8 mouse cellular contexts compared by ENCODE assay signal in the genomic region with DNA sequence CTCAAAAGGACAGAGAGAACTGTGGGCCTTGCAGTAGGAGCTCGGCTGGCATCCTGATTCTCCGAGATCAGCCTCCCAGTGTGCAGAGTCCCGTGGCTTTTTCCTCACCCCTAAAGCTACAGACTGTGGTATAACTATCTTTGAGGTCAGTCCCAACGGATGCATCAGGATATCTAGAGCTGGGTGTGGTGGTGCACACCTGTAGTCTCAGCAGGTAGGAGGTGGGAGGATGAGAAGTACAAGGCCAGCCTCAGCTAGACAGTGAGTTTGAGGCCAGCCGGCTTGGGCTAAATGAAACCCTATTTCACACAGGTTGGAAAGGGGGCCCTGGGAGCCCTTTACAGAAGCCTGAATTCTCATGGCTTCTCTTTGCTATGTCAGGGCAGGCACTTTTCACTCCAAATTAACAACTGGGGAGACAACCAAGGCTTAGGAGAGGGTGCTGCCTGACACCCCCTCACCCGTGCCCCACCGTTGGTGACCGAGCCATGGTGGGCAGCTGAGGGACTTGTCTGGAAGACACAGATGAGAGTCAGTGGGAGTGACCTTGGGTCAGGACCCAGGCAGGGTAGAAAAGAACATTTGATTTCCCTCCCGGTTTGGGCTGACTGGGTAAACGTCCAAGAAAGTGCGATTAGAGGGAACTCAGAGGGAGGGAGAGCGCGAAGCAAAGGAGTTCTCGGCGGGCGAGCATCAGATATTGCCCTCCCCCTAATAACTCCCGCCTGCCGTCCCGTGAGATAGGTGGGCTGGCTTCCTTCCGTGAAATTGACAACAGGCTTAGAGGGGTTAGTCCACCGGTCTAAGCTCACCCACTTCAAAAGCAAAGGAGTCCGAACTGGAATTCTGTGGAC. TPM values are rescaled to one million over a fixed set of nuclear protein-coding genes. Genes with fewer than 3 reads are reported as not detected.
DNase-seq lines count a peak whose midpoint lies in the region; ATAC-seq and TF ChIP-seq lines count a peak whose summit lies in the region.

A gene (plus strand): TSS at position 642 of the 854 bp plus-strand sequence.

- H3K36me3 ChIP-seq in thymus, adult 2 months (ENCODE audit: control insufficient read depth, insufficient read depth, low read length): no peaks in the 10 kb centered on the region
- no peaks in the 10 kb centered on the region for H3K36me3 ChIP-seq in embryonic facial prominence, embryonic 12.5 days
- H3K36me3 ChIP-seq in heart, embryonic 10.5 days: no peaks in the 10 kb centered on the region

- H3K27ac ChIP-seq in thymus, adult 2 months (ENCODE audit: control insufficient read depth, insufficient read depth, low read length): peak within 1 kb of the TSS; percentile 73
- H3K27ac ChIP-seq in embryonic facial prominence, embryonic 12.5 days: peak within 1 kb of the TSS; percentile 88
- peak within 1 kb of the TSS; percentile 86 for H3K27ac ChIP-seq in heart, embryonic 10.5 days

- no peak for ATAC-seq in embryonic facial prominence, embryonic 12.5 days (ENCODE audit: insufficient number of reproducible peaks, insufficient read depth, low FRiP score, low TSS enrichment)
- ATAC-seq in monocyte, adult 5-6 weeks (replicated peaks; ENCODE audit: insufficient number of reproducible peaks, low FRiP score, low TSS enrichment, poor library complexity, severe bottlenecking): no peak

- peak within 1 kb of the TSS; percentile 99 for H3K4me3 ChIP-seq in thymus, adult 2 months (ENCODE audit: control insufficient read depth, insufficient read depth, low read length)
- H3K4me3 ChIP-seq in embryonic facial prominence, embryonic 12.5 days: peak within 1 kb of the TSS; percentile 78
- peak within 1 kb of the TSS; percentile 78 for H3K4me3 ChIP-seq in heart, embryonic 10.5 days

- H3K4me1 ChIP-seq in thymus, adult 2 months (replicated peaks; ENCODE audit: control insufficient read depth, insufficient read depth, low read length): peaks cover 56% of the 10 kb centered on the region
- peaks cover 30% of the 10 kb centered on the region for H3K4me1 ChIP-seq in embryonic facial prominence, embryonic 12.5 days
- peaks cover 54% of the 10 kb centered on the region for H3K4me1 ChIP-seq in heart, embryonic 10.5 days

- H3K27me3 ChIP-seq in thymus, adult 2 months (ENCODE audit: control insufficient read depth, insufficient read depth, low read length): no peaks in the 10 kb centered on the region
- H3K27me3 ChIP-seq in embryonic facial prominence, embryonic 12.5 days: no peaks in the 10 kb centered on the region
- peaks cover 30% of the 10 kb centered on the region; the same call in 1 of the 2 replicates for H3K27me3 ChIP-seq in heart, embryonic 10.5 days (ENCODE audit: insufficient read depth, poor library complexity, severe bottlenecking)

- TF ChIP-seq POLR2A in thymus, adult 2 months (IDR thresholded peaks at IDR 0.05; ENCODE audit: control insufficient read depth, extremely low read depth, insufficient read depth, low read length, poor library complexity): no peak

- no peak for DNase-seq in thymus, adult 2 months
- no peak for DNase-seq in thymus, postnatal 10 days (ENCODE audit: low spot score in 2 of 2)
- DNase-seq in heart, embryonic 10.5 days (ENCODE audit: low spot score): no peak
- DNase-seq in left cerebral cortex, postnatal 14 days (ENCODE audit: low spot score in 2 of 2): no peak
- DNase-seq in spleen, postnatal 14 days (ENCODE audit: low spot score in 2 of 2): no peak
- DNase-seq in cerebellum, postnatal 14 days: no peak

- H3K9ac ChIP-seq in embryonic facial prominence, embryonic 12.5 days: peak within 1 kb of the TSS; percentile 83

- TF ChIP-seq CTCF in thymus, adult 2 months (IDR thresholded peaks at IDR 0.05; ENCODE audit: borderline replicate concordance, control insufficient read depth, extremely low read depth, insufficient read depth, low read length, poor library complexity): no peak

- intact Hi-C loops in left cerebral cortex, postnatal 14 days (cut with DNase I): no loop called here

- 15% methylated on average over 22 of the region's 22 CpGs for WGBS in thymus, adult 2 months
- 5% methylated on average over 22 of the region's 22 CpGs for WGBS in embryonic facial prominence, embryonic 12.5 days
- WGBS in heart, embryonic 10.5 days: 5% methylated on average over 22 of the region's 22 CpGs

- no peaks in the 10 kb centered on the region for H3K9me3 ChIP-seq in embryonic facial prominence, embryonic 12.5 days
- no peaks in the 10 kb centered on the region for H3K9me3 ChIP-seq in heart, embryonic 10.5 days

- H3K4me2 ChIP-seq in embryonic facial prominence, embryonic 12.5 days (replicated peaks): peak within 1 kb of the TSS; percentile 87

RNA-seq across cellular contexts. Expression of the gene that starts here (rescaled TPM):
- 140 and 149 TPM in 2 replicates for polyA plus RNA-seq in thymus, adult 2 months (2012; rRNA removed)
- polyA plus RNA-seq in embryonic facial prominence, embryonic 12.5 days (2016; fragmentation: Nextera tagmentation; extraction: Ambion mirVana): 49.4 and 51.9 TPM in 2 replicates
- 33.6 and 35.3 TPM in 2 replicates for polyA plus RNA-seq in heart, embryonic 10.5 days (2016; fragmentation: Nextera tagmentation; extraction: Ambion mirVana)
- 10 to 100 TPM; 11.5 to 12.3 TPM for total RNA-seq in left cerebral cortex, postnatal 14 days (2021)
- total RNA-seq in monocyte, adult 5-6 weeks (2017): 101 to 111 TPM (median 103 TPM) in 3 replicates
